Mouse (Mus musculus) forebrain, embryonic 16.5 days (tissue): ENCODE results near the gene Cfap299. TPM values are rescaled to one million over a fixed set of nuclear protein-coding genes. Genes with fewer than 3 reads are reported as not detected.

ENCODE experiments used
- ATAC-seq: fragments of 200-750 bp; cut with Nextera tagmentation; 2 replicates; pipeline ENCODE4 v1.8.0; 2017; ENCODE audit warnings: mild to moderate bottlenecking, moderate library complexity
- H3K27ac ChIP-seq: fragments of 300-500 bp; sonication (generic); 2 replicates; pipeline ENCODE4 v1.5.1; 2014; ENCODE audit warnings: low read length, control low read depth
- H3K27me3 ChIP-seq: fragments of 300-500 bp; sonication (generic); replicated peaks from 2 replicates; pipeline ENCODE4 v1.6.1; 2014; ENCODE audit warnings: low read length; ENCODE audit not compliant: control insufficient read depth, insufficient read depth
- H3K36me3 ChIP-seq: fragments of 300-500 bp; sonication (generic); 2 replicates; pipeline ENCODE4 v1.6.1; 2014; ENCODE audit not compliant: control insufficient read depth, insufficient read depth
- H3K4me1 ChIP-seq: fragments of 300-500 bp; sonication (generic); replicated peaks from 2 replicates; pipeline ENCODE4 v1.6.1; 2014; ENCODE audit warnings: low read length; ENCODE audit not compliant: control insufficient read depth, insufficient read depth
- H3K4me2 ChIP-seq: fragments of 300-500 bp; sonication (generic); 2 replicates; pipeline ENCODE4 v1.6.1; 2014; ENCODE audit warnings: mild to moderate bottlenecking, low read length, control low read depth
- H3K4me3 ChIP-seq: fragments of 300-500 bp; sonication (generic); replicated peaks from 2 replicates; pipeline ENCODE4 v1.5.1; 2014; ENCODE audit warnings: mild to moderate bottlenecking, low read length, control low read depth
- H3K9ac ChIP-seq: fragments of 300-500 bp; sonication (generic); replicated peaks from 2 replicates; pipeline ENCODE4 v1.6.1; 2014; ENCODE audit warnings: low read depth, low read length, control low read depth
- H3K9me3 ChIP-seq: fragments of 300-500 bp; sonication (generic); 2 replicates; pipeline ENCODE4 v1.6.1; 2016; ENCODE audit warnings: low read length; ENCODE audit not compliant: control insufficient read depth
- WGBS: fragments of 180-500 bp; shearing (Covaris S2); extraction: QIAGEN DNeasy Blood & Tissue Kit; methylation state at CpG from one replicate; pipeline ENCODE4 v1.1.7; 2014; 5-methylcytosine and 5-hydroxymethylcytosine counted together
- microRNA counts: library from miRNA; unstranded; fragments of <30 nt; microRNA quantifications from one replicate; lab custom pipeline; 2016
- microRNA-seq: library from miRNA; unstranded; fragments of <30 nt; microRNA quantifications from one replicate; pipeline ENCODE4, GENCODE M21; 2017
- polyA plus RNA-seq: library from polyadenylated mRNA; unstranded; fragments of >200 nt; fragmentation: Nextera tagmentation; extraction: Ambion mirVana; gene quantifications from 2 replicates; pipeline ENCODE4 v1.2.1, GENCODE M21; 2015

Cfap299 gene
- polyA plus RNA-seq, 1 experiment from 2014 or later: 0.92 TPM

DNA sequence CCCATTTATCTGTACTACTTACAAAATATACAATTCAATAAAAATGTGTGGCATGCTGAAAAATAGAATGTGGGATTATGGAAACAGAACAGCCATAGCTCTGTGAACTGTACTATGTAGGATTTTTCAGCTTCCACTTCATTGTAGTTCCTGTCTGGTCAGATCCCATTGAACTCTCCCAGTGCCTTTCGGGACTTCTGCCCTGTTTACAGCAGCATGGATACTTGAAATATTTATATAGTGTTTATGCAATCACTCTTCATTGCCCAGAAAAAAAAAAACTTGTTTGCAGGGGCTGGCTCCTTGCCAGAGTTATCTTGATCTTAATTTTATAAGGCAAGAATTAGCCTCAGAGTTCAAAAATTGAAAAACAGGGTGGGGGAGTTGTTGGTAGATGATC, 515.6 kb downstream of the Cfap299 start:
- no peak for ATAC-seq

More for the DNA sequence above, 515.6 kb downstream of the Cfap299 start:
- Histone ChIP-seq H3K36me3 (no peaks in the 10 kb centered on the region), H3K9me3 (no peaks in the 10 kb centered on the region), H3K27me3 (no peaks in the 10 kb centered on the region), H3K27ac (no peak overlapping the region), H3K9ac (no peak overlapping the region), H3K4me2 (no peak overlapping the region), H3K4me1 (no peaks in the 10 kb centered on the region), H3K4me3 (no peak overlapping the region)
- WGBS: 68% methylated on average over 1 of the region's 1 CpGs

MicroRNA genes within 50 kb of the gene (microRNA counts, 519-probe panel; counts per million panel counts)
- 887 counts per million, percentile 6 among the panel's probes with 10 or more counts for microRNA mmu-miR-703 (lab: Ali Mortazavi, UCI)

Small RNA genes lying within 50 kb of the gene (microRNA-seq; reads per million reads assigned to microRNA genes)
- gene Mir703: not detected

Other genes starting within 250 kb of the Cfap299 start
- gene Prdm8, start 162.1 kb upstream of the Cfap299 start, polyA plus RNA-seq: 6.4 and 7.1 TPM in 2 replicates
- 0.50 and 0.85 TPM in 2 replicates for gene Fgf5, start 75.1 kb upstream of the Cfap299 start, polyA plus RNA-seq
- not detected in 2 replicates for gene Gm11111, start 223.4 kb downstream of the Cfap299 start, polyA plus RNA-seq